Mouse (Mus musculus): ENCODE measurements around the gene Bach2. TPM values are rescaled to one million over a fixed set of nuclear protein-coding genes. Genes with fewer than 3 reads are reported as not detected.

Gene Bach2
- total RNA-seq, 2 experiments from 2014 or later: 2.1 to 3.9 TPM

GRCm38 (mm10) chr4:32571441-32571840 is 332.8 kb downstream of the Bach2 start:
- intact Hi-C loops (cut with DNase I): loop anchor here (10.0 kb wide), 1 partner anchor 417 kb away; no protein-coding TSS in a partner anchor
- DNase-seq: no peak

- intact Hi-C loops (cut with DNase I): loop anchor here (2.0 to 10.0 kb wide), 2 partner anchors 417 to 517 kb away; no protein-coding TSS in a partner anchor
Measured at GRCm38 (mm10) chr4:32572118-32572517, 333.5 kb downstream of the Bach2 start.

GRCm38 (mm10) chr4:32573586-32573985 is 335.0 kb downstream of the Bach2 start:
- intact Hi-C loops (cut with DNase I): loop anchor here (2.0 to 10.0 kb wide), 2 partner anchors 419 to 519 kb away; no protein-coding TSS in a partner anchor
- no peak for DNase-seq

More at GRCm38 (mm10) chr4:32572118-32572517, 333.5 kb downstream of the Bach2 start:
- DNase-seq: peak in 1 of 2 experiments; percentile 18

- no peak for DNase-seq
- intact Hi-C loops (cut with DNase I): loop anchor here (10.0 kb wide), 1 partner anchor 420 kb away; no protein-coding TSS in a partner anchor
Measured at GRCm38 (mm10) chr4:32574604-32575003, 336.0 kb downstream of the Bach2 start.

- DNase-seq: no peak
- intact Hi-C loops (cut with DNase I): loop anchor here (10.0 kb wide), 1 partner anchor 420 kb away; no protein-coding TSS in a partner anchor
Measured at GRCm38 (mm10) chr4:32575165-32575564, 336.6 kb downstream of the Bach2 start.

- intact Hi-C loops (cut with DNase I): loop anchor here (10.0 kb wide), 1 partner anchor 425 kb away; no protein-coding TSS in a partner anchor
- DNase-seq: no peak
Measured at GRCm38 (mm10) chr4:32579850-32580249, 341.2 kb downstream of the Bach2 start.

- DNase-seq: no peak
- intact Hi-C loops (cut with DNase I): no loop called here
Measured at GRCm38 (mm10) chr4:32584181-32584580, 345.6 kb downstream of the Bach2 start.

GRCm38 (mm10) chr4:32586596-32586995 is 348.0 kb downstream of the Bach2 start:
- peak in 1 of 2 experiments; percentile 17 for DNase-seq

GRCm38 (mm10) chr4:32587543-32587942 is 348.9 kb downstream of the Bach2 start:
- intact Hi-C loops (cut with DNase I): no loop called here
- no peak for DNase-seq

More at GRCm38 (mm10) chr4:32586596-32586995, 348.0 kb downstream of the Bach2 start:
- intact Hi-C loops (cut with DNase I): no loop called here

- intact Hi-C loops (cut with DNase I): no loop called here
- no peak for DNase-seq
Measured at GRCm38 (mm10) chr4:32588237-32588636, 349.6 kb downstream of the Bach2 start.

- DNase-seq: no peak
- intact Hi-C loops (cut with DNase I): no loop called here
Measured at GRCm38 (mm10) chr4:32601135-32601534, 362.5 kb downstream of the Bach2 start.

GRCm38 (mm10) chr4:32602660-32603059 is 364.1 kb downstream of the Bach2 start, which contains the start of gene Gja10:
Gene Gja10 (minus strand): TSS chr4:32602760.
- DNase-seq: no peak
- intact Hi-C loops (cut with DNase I): no loop called here

GRCm38 (mm10) chr4:32615034-32615881 is 376.7 kb downstream of the Bach2 start, which contains the start of gene Casp8ap2:
Gene Casp8ap2 (plus strand): TSS chr4:32615451.
- intact Hi-C loops (cut with DNase I): no loop called here
- DNase-seq: peak; percentile 96 to 98

GRCm38 (mm10) chr4:32621637-32622036 is 383.0 kb downstream of the Bach2 start:
- no peak for DNase-seq
- intact Hi-C loops (cut with DNase I): no loop called here
